Mouse (Mus musculus) heart, postnatal 0 days (tissue): ENCODE measurements at regions not wholly inside any gene's neighbourhood (a gene's known extent, or its start where the extent isn't known, plus 50 kb on each side); places are given as distances from the start of the nearest gene placed in this dataset.

ENCODE experiments used
- ATAC-seq: fragments of 200-750 bp; cut with Nextera tagmentation; 2 replicates; pipeline ENCODE4 v1.8.0; 2017; ENCODE audit warnings: low read depth, moderate number of reproducible peaks, moderate library complexity; ENCODE audit not compliant: insufficient read depth
- DNase-seq: peaks from one replicate; pipeline ENCODE4 v3.0.0-alpha.2; 2016; ENCODE audit warnings: low spot score
- H3K27ac ChIP-seq: fragments of 300-500 bp; sonication (generic); 2 replicates; pipeline ENCODE4 v1.5.1; 2014; ENCODE audit warnings: low read depth, mild to moderate bottlenecking
- H3K27me3 ChIP-seq: fragments of 300-500 bp; sonication (generic); 2 replicates; pipeline ENCODE4 v1.6.1; 2014; ENCODE audit warnings: low read length, mixed read lengths; ENCODE audit not compliant: control insufficient read depth, insufficient read depth
- H3K36me3 ChIP-seq: fragments of 300-500 bp; sonication (generic); replicated peaks from 2 replicates; pipeline ENCODE4 v1.6.1; 2014; ENCODE audit warnings: low read length, mixed read lengths; ENCODE audit not compliant: control insufficient read depth, insufficient read depth
- H3K4me1 ChIP-seq: fragments of 300-500 bp; sonication (generic); 2 replicates; pipeline ENCODE4 v1.6.1; 2014; ENCODE audit warnings: antibody characterized with exemption; ENCODE audit not compliant: control insufficient read depth, insufficient read depth
- H3K4me2 ChIP-seq: fragments of 300-500 bp; sonication (generic); 2 replicates; pipeline ENCODE4 v1.6.1; 2014; ENCODE audit warnings: low read depth, mild to moderate bottlenecking, low read length, moderate library complexity
- H3K4me3 ChIP-seq: fragments of 300-500 bp; sonication (generic); 2 replicates; pipeline ENCODE4 v1.5.1; 2014; ENCODE audit warnings: low read depth, low read length
- H3K9ac ChIP-seq: fragments of 300-500 bp; sonication (generic); replicated peaks from 2 replicates; pipeline ENCODE4 v1.6.1; 2014; ENCODE audit warnings: low read depth, low read length, mixed read lengths
- H3K9me3 ChIP-seq: fragments of 300-500 bp; sonication (generic); replicated peaks from 2 replicates; pipeline ENCODE4 v1.6.1; 2016; ENCODE audit warnings: low read length; ENCODE audit not compliant: control insufficient read depth
- CTCF ChIP-seq: IDR thresholded peaks from 2 replicates; pipeline ENCODE4 v1.5.1; 2016; ENCODE audit warnings: antibody characterized with exemption, control low read depth, low read depth
- EP300 ChIP-seq: IDR thresholded peaks from 2 replicates; pipeline ENCODE4 v1.6.1; 2016; ENCODE audit warnings: antibody characterized with exemption, low read depth
- WGBS: fragments of 180-500 bp; shearing (Covaris S2); extraction: QIAGEN DNeasy Blood & Tissue Kit; methylation state at CpG from one replicate; pipeline ENCODE4 v1.1.7; 2014; 5-methylcytosine and 5-hydroxymethylcytosine counted together

DNA sequence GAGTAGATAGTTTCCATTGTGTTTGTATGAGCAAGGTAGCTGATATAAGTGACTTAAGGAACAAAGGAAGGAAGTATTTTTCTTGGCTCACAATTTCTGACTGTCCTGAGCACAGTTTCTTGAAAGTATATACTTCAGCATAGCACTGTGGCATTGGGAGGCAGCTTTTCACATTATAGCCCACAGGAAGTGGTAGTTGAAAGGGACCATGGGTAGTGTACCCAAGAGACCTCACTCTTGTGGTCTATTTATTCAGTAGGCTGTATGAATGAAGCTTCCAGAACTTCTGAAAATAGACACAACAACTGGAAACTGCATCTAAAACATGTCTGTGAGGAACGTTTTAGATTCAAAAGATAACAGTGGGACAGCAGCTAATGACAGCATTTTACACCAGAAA is 94.9 kb downstream of the Klf6 start:
- WGBS: 16% methylated on average over 1 of the region's 1 CpGs

DNA sequence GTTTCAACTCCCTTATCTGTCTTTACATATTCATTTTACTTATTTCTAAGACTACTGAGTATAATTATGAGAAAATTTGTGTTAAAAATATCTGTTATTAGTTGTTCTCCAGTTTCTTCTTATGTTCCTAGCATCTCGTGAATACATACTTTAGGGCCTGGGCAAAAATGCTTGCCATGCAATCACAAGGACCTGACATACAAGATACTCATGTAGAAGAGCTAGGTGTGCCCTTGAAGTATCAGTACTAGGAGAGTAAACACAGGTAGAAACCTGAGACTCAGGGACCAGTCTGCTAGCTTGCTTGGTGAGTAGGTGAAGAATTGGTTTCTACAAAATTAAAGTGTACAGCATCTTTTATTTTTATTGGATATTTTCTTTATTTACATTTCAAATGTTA is 101.7 kb downstream of the Klf6 start:
- no peaks in the 10 kb centered on the region for H3K27me3 ChIP-seq
- H3K4me1 ChIP-seq: no peaks in the 10 kb centered on the region
- 92% methylated on average over 1 of the region's 1 CpGs for WGBS
- no peak overlapping the region for H3K4me3 ChIP-seq
- H3K9ac ChIP-seq: no peak overlapping the region
- no peaks in the 10 kb centered on the region for H3K9me3 ChIP-seq
- TF ChIP-seq CTCF (no peak), EP300 (no peak)
- ATAC-seq (no peak), DNase-seq (no peak)
- H3K4me2 ChIP-seq: no peak overlapping the region
- no peak overlapping the region for H3K27ac ChIP-seq
- H3K36me3 ChIP-seq: no peaks in the 10 kb centered on the region

More for the DNA sequence above, 94.9 kb downstream of the Klf6 start:
- H3K4me2 ChIP-seq: no peak overlapping the region
- ATAC-seq: no peak
- H3K27ac ChIP-seq: no peak overlapping the region
- TF ChIP-seq EP300: no peak
- no peak for TF ChIP-seq CTCF
- H3K36me3 ChIP-seq: no peaks in the 10 kb centered on the region
- H3K9ac ChIP-seq: no peak overlapping the region
- no peak for DNase-seq
- no peak overlapping the region for H3K4me3 ChIP-seq
- H3K9me3 ChIP-seq: no peaks in the 10 kb centered on the region
- no peaks in the 10 kb centered on the region for H3K4me1 ChIP-seq
- H3K27me3 ChIP-seq: no peaks in the 10 kb centered on the region

- Histone ChIP-seq H3K27me3 (no peaks in the 10 kb centered on the region), H3K9me3 (no peaks in the 10 kb centered on the region), H3K4me1 (no peaks in the 10 kb centered on the region), H3K27ac (no peak overlapping the region), H3K36me3 (no peaks in the 10 kb centered on the region), H3K9ac (no peak overlapping the region), H3K4me3 (no peak overlapping the region), H3K4me2 (no peak overlapping the region)
- no peak for ATAC-seq
- 91% methylated on average over 1 of the region's 1 CpGs for WGBS
- no peak for DNase-seq
- TF ChIP-seq EP300 (no peak), CTCF (no peak)
Measured at GRCm38 (mm10) chr13:5964626-5965025, 103.3 kb downstream of the Klf6 start.

GRCm38 (mm10) chr13:5978615-5979014 is 117.3 kb downstream of the Klf6 start:
- Histone ChIP-seq H3K36me3 (no peaks in the 10 kb centered on the region), H3K4me3 (no peak overlapping the region), H3K27me3 (no peaks in the 10 kb centered on the region), H3K27ac (no peak overlapping the region), H3K4me2 (no peak overlapping the region), H3K4me1 (no peaks in the 10 kb centered on the region), H3K9me3 (no peaks in the 10 kb centered on the region), H3K9ac (no peak overlapping the region)
- DNase-seq: no peak
- no peak for ATAC-seq
- TF ChIP-seq CTCF: no peak
- TF ChIP-seq EP300: no peak
- WGBS: 70% methylated on average over 1 of the region's 1 CpGs

DNA sequence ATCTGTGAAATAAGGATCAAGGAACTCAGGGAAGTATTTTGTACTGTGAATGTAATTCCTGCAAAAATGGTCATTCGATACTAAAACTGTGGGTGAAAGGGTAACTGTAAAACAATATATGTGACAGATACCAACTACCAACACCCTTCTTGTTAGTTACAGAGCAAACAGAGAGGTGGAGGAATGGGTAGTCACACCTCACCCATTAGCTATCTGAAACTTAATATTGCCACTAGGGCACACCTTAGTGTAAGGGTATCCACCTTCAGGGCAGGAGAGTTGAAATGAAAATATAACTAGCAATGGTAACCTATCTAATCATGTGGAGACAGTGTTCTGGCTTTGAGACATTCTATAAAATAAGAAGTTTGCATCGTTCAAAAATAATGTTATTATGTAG is 126.2 kb downstream of the Klf6 start:
- DNase-seq (no peak), ATAC-seq (no peak)
- Histone ChIP-seq H3K27ac (no peak overlapping the region), H3K4me1 (no peaks in the 10 kb centered on the region), H3K36me3 (no peaks in the 10 kb centered on the region), H3K9ac (no peak overlapping the region), H3K4me3 (no peak overlapping the region), H3K4me2 (no peak overlapping the region), H3K9me3 (no peaks in the 10 kb centered on the region), H3K27me3 (no peaks in the 10 kb centered on the region)
- TF ChIP-seq EP300 (no peak), CTCF (no peak)
- WGBS: 91% methylated on average over 2 of the region's 2 CpGs

DNA sequence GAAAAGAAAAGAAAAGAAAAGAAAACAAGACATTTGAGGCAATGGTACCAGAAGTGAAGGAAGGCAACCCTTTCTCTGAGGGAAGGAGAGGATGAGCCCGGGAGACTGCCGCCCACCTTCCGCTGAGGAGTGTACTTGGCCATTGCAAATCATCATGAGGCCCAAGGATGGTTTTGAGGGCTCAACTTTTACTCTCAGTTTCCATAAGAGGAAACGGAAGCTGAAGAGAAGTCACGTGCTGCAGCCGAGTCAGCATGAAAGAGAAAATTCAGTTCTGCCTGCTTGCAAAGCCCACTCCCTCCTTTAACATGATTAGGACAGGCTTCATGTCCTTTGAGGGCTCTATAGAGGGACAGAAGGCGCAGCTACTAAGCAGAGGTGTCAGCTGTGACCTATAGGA is 127.1 kb downstream of the Klf6 start:
- TF ChIP-seq CTCF (no peak), EP300 (no peak)
- DNase-seq (no peak), ATAC-seq (no peak)
- no peak overlapping the region for H3K27ac ChIP-seq
- H3K4me3 ChIP-seq: no peak overlapping the region
- H3K36me3 ChIP-seq: no peaks in the 10 kb centered on the region
- H3K27me3 ChIP-seq: no peaks in the 10 kb centered on the region
- H3K4me2 ChIP-seq: no peak overlapping the region
- WGBS: 86% methylated on average over 7 of the region's 7 CpGs
- H3K4me1 ChIP-seq: no peaks in the 10 kb centered on the region
- H3K9me3 ChIP-seq: no peaks in the 10 kb centered on the region
- H3K9ac ChIP-seq: no peak overlapping the region
